Mouse (Mus musculus): ENCODE data around the gene Nav2.

The Nav2 gene

DNA sequence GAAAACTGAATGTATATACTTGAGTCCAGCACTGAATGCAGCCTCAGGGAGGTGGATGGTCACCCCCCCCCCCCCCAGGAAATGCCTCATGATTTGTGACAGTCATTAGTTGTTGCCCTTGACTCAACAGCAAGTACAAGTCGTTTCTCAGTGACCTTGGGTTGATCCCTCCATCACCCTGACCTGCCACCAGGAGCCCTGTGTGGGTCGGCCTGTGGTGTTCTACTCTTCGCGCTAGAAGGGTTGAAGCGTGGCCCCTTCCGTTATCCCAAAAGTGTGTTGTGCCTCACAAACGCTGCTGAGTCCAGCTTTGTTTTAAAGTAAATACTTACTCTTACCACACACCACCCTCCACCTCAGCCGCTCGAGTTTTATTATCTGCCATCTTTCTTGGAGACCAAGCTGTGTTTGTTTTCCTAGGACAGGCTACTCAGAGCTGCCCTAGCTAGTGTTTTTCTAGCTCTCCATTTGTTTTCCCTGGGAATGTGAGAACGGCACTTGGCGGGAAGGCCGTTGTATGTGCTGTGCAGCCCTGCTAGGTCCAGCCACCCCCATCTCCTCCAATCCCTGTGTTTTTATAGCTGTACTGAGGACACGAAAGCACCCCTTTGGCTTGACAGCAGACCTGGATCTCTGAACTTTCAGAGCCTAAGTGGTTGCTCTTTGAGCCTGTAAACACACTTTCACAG, 659.0 kb downstream of the Nav2 start:
- in situ Hi-C loops (cut with MboI; ENCODE audit: low sequenced_read_pairs), result no loop called here

DNA sequence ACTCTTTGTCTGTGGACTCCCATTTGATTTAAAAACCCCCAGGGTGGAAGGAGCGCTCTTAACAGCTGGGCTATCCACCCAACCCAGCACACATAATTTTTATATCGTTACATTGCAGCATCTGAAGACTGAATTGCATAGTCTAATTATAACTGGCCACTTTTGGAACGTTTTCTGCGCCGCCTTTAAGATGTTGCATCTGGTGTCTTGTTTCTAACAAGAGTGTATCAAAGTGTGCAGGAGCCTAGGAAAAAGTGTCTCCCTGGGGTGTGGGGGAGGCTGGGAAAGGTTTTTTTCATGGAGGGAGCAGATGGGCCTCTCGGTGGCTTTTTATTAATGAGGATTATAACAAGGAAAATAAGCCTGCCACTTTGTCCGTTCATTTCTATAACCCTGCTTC, 661.1 kb downstream of the Nav2 start:
- in situ Hi-C loops (cut with MboI; ENCODE audit: low sequenced_read_pairs), result no loop called here

DNA sequence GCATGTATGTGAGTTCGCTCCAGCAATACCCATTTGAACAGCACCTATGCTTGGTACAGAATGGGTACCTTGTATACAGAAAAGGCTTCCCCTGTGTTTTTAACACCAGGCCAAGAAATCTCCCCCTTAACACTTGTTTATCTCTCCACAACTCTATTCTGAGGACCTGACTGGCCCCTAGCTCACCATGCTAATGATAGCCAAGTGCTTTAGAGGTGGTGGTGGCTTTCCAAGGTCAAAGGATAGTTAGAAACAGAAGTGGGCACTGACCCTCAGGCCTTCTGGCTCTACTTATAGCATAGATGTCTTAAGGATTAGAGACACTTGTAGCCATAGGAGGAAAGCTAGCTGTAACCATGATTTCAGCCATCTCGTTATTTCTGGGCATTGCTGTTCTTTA, 663.1 kb downstream of the Nav2 start:
- in situ Hi-C loops (cut with MboI; ENCODE audit: low sequenced_read_pairs), result no loop called here

DNA sequence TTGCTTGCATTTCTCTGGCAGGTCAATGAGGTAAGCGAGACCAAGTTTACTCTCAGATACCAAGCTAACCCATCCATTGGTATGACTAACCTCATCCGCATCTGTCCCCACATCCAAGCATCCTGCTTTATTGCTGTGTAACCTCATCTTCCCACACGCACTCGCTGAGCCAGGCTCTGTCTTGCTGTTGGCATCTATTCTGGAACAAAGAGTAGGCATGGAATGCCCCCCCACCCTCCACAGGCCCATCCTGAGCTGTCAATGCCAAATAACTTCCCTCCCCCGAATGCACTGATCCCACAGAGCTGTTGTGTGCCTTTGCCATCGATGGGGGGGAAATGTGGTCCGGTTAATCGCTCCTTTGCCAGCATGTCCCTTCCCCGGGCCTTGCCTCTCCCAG, 666.7 kb downstream of the Nav2 start:
- in situ Hi-C loops (cut with MboI; ENCODE audit: low sequenced_read_pairs), result no loop called here

DNA sequence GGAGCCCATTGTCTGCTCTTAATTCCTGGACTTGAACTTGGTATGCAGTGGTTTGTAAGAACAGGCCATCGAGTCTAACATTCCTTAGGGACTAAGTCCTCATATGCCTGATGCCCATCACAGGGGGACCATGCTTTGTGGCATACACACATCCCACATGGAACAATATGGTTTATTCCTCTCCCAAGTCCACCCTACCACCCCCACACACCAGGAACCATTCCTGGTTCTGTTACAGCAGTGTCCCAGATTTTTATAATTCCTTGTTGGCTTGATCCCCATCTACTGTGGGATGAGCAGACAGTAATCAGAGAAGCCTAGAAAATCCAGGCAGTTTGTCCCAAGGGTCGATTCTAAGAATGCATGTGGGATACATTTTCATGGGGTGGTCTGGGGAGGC, 668.6 kb downstream of the Nav2 start:
- in situ Hi-C loops (cut with MboI; ENCODE audit: low sequenced_read_pairs), result no loop called here

DNA sequence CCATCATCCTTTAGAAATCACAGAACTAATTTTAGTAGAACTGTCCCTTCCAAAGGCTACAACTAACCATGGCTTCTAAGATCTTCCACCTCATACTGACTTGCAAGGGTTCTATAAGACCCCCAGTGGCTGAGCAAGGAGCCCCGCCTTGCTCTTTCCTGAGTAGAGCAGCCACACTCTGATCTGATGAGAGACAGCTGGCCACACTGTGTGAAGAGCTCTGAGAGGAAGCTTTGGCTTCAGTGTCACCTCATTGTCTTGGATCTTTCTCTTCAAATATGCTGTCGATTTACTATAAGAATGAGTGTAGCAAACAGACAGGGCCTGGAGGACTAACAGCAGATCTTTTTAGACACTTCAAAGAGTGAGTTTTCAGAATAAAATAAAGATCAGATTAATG, 673.4 kb downstream of the Nav2 start:
- in situ Hi-C loops (cut with MboI; ENCODE audit: low sequenced_read_pairs), result no loop called here

DNA sequence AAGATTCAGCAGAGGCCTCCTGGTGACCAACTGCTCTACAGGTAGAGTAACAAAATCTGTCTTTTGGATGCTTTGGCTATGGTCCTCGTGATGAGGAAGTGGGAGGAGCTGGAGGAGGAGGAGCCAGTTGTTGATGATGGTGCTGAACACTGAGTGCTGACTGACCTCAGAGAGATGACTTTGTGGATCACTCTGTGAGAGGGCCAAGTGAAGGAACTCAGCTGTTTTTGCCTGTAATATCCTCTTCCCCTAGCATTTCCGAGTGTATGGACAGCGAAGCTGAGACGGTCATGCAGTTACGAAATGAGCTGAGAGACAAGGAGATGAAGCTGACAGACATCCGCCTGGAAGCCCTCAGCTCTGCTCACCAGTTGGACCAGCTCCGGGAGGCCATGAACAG, 674.0 kb downstream of the Nav2 start:
- in situ Hi-C loops (cut with MboI; ENCODE audit: low sequenced_read_pairs), result no loop called here

DNA sequence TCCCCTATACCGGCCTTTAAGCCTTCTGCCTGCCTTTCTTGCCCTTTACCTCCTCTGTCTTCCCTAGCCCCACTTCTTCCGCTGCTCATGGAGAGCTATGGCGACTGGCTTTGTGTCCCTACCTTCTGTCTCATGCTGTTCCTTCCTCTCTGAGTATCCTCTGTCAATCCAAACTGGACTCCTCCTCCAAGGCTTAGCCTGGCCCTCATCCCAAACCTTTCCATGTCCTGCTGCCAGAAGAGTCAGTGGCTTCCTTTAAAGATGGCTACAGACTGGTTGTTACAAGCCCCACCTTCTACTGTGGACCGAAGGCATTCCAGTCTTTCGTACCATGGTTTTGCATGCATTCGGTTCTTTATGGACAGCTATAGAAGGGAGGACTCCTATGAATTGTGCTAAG, 674.7 kb downstream of the Nav2 start:
- in situ Hi-C loops (cut with MboI; ENCODE audit: low sequenced_read_pairs), result no loop called here

DNA sequence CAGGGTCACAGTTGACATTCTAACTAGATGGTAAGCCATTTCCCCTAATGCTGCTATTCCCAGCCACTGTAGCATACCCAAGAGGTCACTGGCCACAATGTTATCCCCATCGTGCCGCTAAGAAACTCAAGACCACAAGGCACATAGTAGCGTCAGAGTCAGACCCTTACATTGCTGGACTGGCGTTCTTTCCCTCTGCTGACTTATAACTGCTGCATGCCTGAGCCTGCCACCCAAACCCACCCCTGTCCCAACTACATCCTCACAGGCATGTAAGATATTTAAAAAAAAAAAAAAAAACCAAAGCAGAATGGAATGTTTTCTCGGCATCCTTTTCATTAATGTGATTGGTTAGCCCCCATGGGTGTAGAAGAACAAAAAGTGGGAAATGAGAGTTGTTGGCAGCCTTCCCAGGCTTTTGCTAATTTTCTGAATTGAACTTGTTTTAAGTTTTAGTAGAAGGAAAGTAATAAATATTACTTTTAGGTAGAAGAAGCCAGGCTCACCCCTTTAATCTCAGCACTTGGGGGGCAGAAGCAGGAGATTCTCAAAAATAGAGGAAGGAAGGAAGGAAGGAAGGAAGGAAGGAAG, 678.1 kb downstream of the Nav2 start:
- in situ Hi-C loops (cut with MboI; ENCODE audit: low sequenced_read_pairs), result no loop called here

DNA sequence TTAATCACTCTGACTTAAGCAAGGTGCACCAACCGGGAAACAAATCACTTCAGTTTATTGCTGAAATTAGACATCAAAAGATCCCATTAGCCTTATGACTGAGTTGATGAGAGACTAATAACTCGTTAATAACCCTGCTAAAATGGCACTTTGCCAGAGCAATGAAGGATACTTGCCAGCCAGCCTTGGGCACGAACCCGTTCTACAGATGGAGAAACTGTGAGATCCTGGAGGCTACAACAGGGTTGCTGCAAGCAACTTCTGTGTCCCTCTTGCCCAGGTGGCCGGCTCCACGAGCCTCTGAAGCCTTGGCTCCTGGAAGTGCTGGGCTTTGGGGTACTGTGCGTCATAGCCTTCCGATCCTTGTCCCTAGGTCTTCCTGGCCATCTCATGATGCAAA, 681.1 kb downstream of the Nav2 start:
- in situ Hi-C loops (cut with MboI; ENCODE audit: low sequenced_read_pairs), result no loop called here

DNA sequence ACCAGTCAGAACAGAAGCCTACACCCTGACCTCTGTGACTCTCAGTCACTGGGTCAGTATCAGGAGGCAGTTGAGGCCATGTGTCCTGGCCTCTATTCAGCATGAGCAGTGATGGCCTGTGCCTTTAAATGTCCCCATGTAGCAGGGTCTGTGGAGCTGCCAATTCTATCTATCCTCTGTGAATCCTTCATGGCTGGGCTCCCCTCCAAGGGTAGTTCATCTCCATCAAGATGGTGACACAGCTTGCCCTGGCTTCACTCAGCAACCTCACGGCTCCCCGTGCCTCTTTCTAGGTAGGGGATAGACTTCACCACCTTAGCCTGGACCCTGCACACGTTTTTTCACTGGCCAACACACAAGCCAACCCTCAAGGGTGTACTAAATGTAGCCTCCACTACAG, 689.3 kb downstream of the Nav2 start:
- in situ Hi-C loops (cut with MboI; ENCODE audit: low sequenced_read_pairs), result no loop called here

DNA sequence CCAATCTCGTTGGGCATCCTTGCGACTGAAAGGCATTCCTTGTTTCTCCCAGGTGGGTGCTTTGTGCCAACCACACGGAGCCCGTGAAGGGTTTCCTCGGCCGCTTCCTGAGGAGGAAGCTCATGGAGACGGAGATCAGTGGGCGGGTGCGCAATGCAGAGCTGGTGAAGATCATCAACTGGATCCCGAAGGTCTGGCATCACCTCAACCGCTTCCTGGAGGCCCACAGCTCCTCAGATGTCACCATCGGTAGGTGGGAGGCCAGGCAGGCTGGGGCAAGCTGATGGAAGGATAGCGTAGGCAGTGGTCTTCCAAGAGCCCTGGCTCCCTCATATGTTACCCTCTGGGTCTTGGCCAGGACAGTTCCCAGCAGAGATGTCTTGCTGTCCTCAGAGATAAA, 689.7 kb downstream of the Nav2 start:
- in situ Hi-C loops (cut with MboI; ENCODE audit: low sequenced_read_pairs), result no loop called here

DNA sequence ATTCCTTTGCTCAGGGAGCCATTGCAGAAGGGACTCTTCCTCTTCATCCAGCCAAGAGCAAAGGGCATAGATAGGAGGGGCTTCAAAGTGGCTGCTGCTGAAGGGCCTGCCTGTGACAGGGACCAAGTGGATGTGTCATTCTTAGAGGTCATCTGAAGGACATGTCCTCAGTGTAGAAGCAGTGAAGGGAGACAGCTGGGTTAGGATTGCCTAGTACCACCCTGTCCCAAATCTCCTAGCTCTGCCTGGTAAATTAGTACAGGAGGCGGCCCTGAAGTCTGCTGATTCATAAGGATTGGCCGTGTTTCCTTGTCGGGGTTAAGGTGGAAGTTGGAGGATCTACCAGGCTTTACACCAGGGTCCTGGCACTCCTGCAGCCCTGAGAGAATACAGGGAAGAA, 691.4 kb downstream of the Nav2 start:
- in situ Hi-C loops (cut with MboI; ENCODE audit: low sequenced_read_pairs), result no loop called here

DNA sequence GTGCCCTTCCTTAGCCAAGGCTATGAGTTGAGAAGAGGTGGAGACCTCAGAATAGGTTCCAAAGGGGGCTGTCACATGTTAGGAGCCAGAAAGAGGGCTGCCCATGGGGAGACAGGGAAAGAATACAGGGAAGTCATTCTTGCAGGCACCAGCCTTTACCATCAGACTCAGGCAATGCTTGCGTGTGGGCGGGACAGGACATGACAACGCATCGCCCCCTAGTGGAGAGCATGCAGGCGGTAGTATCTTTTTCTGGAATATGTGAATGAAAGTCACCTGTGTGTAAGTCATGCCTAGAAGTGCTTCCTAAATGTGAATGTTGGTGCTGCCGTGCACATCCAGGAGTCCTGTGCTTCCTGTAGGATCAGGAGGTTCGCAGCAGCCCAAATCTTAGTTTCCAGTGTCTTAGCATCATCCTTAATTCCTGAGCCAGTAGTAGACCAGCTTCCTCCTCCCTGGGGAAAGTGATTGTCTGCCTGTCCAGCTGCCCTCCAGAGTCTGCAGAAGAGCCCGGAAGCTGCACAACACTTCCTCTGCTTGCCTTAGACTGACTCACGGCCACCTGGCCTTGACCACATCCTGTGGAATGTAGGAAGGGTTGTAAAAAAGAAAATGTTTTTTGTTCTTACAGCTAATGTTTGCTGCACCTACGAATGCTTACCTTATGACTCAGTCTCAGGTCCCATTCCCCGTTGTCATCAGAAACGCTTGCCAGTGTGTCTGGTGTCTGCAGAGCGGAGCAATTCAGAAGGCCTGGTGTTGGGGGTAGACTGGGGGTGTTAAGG, 692.9 kb downstream of the Nav2 start:
- in situ Hi-C loops (cut with MboI; ENCODE audit: low sequenced_read_pairs), result no loop called here

DNA sequence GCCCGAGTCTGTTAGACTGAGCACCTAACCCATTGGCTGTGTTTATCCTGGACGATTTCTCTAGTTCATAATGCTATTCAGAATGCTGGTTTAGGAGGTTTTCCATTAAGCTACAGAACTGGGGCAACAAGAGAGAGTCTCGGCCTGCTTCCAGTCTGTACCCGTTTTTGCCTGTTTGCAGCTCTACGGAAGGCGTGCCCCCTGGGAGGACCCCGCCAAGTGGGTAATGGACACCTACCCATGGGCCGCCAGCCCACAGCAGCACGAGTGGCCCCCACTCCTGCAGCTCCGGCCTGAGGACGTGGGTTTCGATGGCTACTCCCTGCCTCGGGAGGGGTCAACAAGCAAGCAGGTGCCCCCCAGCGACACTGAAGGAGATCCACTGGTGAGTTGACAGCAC, 695.7 kb downstream of the Nav2 start:
- in situ Hi-C loops (cut with MboI; ENCODE audit: low sequenced_read_pairs), result no loop called here

DNA sequence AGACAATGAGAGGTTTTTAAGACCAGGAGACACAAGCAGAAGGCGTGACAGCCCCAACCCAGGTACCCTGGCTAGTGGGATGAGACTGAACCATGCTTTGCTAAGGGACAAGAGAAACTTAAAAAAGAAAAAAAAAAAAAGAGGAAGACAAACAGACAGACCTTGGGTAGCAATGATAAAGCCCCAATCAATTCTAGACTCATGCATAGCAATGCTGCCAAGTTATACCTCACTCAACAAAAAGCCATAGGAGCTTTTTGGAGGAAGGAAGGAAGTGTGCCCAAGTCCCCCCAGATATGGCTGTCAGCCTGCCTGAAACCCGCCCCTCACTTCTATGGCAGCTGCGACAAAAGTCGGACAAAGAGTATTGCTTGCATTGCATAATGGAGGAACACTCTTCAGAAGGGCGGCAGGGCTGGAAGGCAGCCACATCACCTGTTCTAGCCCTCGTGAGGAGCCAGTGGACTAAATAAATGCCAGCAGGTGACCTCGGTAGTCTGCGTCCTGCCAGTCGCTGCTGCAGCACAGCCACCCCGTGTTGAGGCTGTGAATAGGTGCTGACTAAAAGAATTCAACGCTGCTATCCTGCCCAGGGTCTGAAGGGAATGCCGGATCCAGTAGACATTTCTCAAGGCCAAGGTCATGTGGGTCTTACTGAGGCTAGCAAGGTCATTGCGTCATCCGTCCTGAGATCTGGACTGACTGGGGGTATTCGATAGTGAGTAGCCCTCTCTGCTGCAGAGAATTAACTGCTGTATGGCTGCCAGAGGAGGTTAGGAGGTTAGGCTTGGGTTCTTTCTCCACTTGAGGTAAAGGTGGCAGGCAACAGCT, 696.7 kb downstream of the Nav2 start:
- in situ Hi-C loops (cut with MboI; ENCODE audit: low sequenced_read_pairs), result no loop called here

DNA sequence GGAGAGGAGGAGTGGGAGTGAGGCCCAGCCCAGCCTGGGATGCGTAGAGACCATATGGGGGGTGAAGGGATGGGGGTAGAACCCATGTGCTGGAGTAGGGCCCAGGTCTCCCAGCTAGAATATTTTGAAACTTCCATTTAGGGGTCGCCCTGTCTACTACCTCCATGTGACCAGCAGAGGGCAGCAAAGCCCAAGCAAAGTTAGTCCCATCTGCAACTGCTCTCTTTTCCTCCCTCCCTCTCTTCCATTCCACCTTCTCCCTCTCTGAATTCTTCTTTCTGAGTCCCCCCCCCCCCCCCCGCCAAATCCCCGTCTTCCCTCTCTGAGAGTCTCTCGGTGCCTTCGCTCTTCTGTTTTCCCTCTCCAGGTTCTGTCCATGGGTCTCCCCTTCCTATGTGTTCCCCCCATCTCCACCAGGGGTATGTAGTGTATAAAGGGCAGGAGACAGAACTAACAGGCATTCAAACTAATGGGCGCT, 707.8 kb downstream of the Nav2 start:
- in situ Hi-C loops (cut with MboI; ENCODE audit: low sequenced_read_pairs), result no loop called here

DNA sequence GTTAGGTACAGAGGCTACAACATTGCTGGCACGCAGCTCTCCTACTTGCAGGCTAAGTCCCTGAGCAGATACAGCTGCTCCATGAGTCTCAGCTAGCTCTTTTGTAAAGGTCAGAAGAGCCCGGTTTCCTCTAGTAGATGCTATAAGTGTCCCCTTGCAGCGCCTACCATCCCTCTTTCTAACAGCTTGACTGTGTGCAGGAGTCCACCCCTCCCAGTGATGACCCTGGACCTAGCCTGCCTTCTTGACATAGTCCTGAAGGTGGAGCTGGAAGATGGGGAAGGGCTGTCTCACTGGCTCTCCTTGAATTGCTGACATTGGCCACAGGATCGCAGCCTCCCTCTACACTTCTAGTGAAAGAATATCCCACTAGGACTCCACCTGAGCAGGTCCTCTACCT, 708.6 kb downstream of the Nav2 start:
- in situ Hi-C loops (cut with MboI; ENCODE audit: low sequenced_read_pairs), result no loop called here

DNA sequence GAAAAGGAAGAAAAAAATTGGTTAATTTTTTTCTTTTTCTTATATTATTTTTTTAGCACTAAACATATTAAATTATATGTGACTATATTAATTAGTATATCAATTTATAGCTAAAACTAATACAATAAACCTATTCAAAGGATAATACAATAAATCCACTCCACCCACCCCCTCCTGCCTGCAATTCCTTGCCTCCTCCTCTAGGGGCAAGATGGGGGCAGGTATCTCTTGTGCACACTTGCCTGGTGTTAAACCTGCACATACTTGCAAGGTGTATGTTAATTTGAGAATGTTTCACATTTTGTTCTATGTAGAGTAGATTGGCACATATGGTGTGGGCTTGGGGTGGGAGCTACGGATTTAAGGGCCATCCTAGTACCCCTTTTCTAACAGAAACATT, 711.6 kb downstream of the Nav2 start:
- in situ Hi-C loops (cut with MboI; ENCODE audit: low sequenced_read_pairs), result no loop called here

DNA sequence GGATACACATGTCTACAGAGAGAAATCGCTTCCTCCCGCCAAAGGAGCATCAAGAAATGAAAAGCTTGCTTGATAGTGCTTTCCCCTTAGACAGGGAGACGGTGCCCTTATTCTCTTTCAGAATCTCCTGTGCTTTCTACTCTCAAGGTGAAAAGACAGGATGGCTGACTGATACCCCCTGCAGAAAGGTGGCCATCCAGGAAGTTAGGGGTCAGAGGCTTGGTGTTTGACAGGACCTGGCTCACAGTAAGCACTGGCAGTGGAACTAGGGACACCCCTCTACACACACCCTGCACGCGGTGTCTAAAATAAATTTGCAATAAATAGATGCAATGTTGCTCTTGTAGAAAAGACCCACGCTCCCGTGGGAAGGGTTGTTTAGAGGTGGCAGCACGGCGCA, 723.4 kb downstream of the Nav2 start:
- in situ Hi-C loops (cut with MboI; ENCODE audit: low sequenced_read_pairs), result no loop called here

DNA sequence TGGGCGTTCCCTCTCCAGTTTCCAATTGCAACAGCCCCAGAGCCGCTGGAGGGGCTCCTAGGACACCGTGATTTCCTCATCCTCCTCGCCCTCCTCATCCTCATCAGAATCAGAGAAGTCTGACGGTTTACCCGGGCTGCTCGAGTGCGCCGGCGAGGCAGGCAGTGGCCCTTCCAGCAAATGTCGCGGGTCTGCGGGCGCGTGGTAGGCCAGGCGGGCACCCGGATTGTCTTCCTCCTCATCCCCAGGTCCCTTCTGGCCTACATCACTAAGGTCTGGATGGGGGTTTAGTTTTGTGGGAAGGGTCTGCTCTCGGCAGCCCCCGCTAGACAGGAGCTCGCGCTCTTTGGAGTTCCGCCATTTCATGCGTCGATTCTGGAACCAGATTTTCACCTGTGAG, 723.9 kb downstream of the Nav2 start:
- in situ Hi-C loops (cut with MboI; ENCODE audit: low sequenced_read_pairs), result no loop called here

Data from CH12F3 (cell line).